8 mouse cellular contexts compared by ENCODE assay signal in the genomic region with DNA sequence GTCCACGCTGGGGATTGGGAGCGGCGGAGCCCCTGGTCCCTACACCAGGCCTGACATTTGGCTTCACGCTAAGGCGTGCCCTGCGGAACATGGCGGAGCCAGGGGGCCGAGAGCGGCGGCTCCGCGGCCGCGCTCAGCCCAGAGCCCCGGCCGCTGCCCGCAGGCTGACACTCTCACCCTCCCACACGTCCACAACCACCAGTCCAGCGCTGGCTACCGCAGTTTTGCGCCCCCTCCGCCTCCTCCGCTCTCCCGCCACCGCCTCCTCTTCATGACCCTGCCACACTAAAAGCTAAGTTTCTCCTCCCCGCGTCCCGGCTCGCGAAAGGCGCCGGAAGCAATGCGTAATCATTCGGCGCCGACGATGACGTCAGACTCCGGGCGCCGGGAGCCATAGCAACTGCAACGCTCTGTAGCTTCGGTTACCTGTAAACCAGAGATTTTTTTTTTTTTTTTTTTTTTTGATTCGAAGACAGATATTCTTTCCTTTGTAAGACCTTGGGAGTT. TPM values are rescaled to one million over a fixed set of nuclear protein-coding genes. Genes with fewer than 3 reads are reported as not detected.
A peak's percentile ranks its signal among the peaks of the same experiment; 100 is the strongest.
DNase-seq lines count a peak whose midpoint lies in the region; ATAC-seq and TF ChIP-seq lines count a peak whose summit lies in the region.

A gene (minus strand): TSS at position 323 of the 507 bp plus-strand sequence.

- no peaks in the 10 kb centered on the region for H3K9me3 ChIP-seq in hindbrain, embryonic 14.5 days (ENCODE audit: control insufficient read depth, low read length)

- peaks cover under 1% of the 10 kb centered on the region for H3K36me3 ChIP-seq in hindbrain, embryonic 14.5 days (replicated peaks; ENCODE audit: control insufficient read depth, insufficient read depth)

- in situ Hi-C loops in Patski (cut with MboI; ENCODE audit: low pct_unique_long_range_greater_than_20kb) = no loop called here

- POLR2A ChIA-PET in Patski (lab: Charles Lee) = no interaction called here

- peak within 1 kb of the TSS; percentile 69 for H3K4me2 ChIP-seq in hindbrain, embryonic 14.5 days (replicated peaks)

- peak within 1 kb of the TSS; percentile 74 for H3K27ac ChIP-seq in hindbrain, embryonic 14.5 days

- DNase-seq in Patski (ENCODE audit: low read depth, low spot score) = peak; percentile 54
- DNase-seq in cerebellum, postnatal 14 days = peak; percentile 97 to 99
- peak; percentile 88 to 91 for DNase-seq in frontal cortex, postnatal 14 days (ENCODE audit: low spot score in 2 of 2)
- DNase-seq in hindbrain, embryonic 14.5 days (ENCODE audit: low spot score) = peak; percentile 99
- DNase-seq in layer of hippocampus, postnatal 36 days = peak; percentile 93 to 94
- peak; percentile 96 for DNase-seq in lung, postnatal 36 days
- peak; percentile 94 for DNase-seq in retina, postnatal 1 day
- DNase-seq in urinary bladder, adult 18-20 months (ENCODE audit: low spot score in 2 of 2) = peak; percentile 90 to 96

- ATAC-seq in Patski = peak; percentile 56
- peak; percentile 80 for ATAC-seq in hindbrain, embryonic 14.5 days (ENCODE audit: low FRiP score)

- TF ChIP-seq CTCF in Patski (IDR thresholded peaks at IDR 0.05) = no peak

- H3K27me3 ChIP-seq in Patski = no peaks in the 10 kb centered on the region
- H3K27me3 ChIP-seq in hindbrain, embryonic 14.5 days (ENCODE audit: control insufficient read depth, insufficient read depth, low read length) = no peaks in the 10 kb centered on the region

- peak within 1 kb of the TSS; percentile 66 for H3K4me3 ChIP-seq in hindbrain, embryonic 14.5 days (replicated peaks; ENCODE audit: low read length)

- H3K4me1 ChIP-seq in hindbrain, embryonic 14.5 days (replicated peaks; ENCODE audit: control insufficient read depth, insufficient read depth, low read length) = peaks cover 21% of the 10 kb centered on the region

- peak within 1 kb of the TSS; percentile 78 for H3K9ac ChIP-seq in hindbrain, embryonic 14.5 days

- under 1% methylated on average over 44 of the region's 44 CpGs for WGBS in hindbrain, embryonic 14.5 days

- CTCF ChIA-PET in Patski (lab: Charles Lee) = no interaction called here

RNA-seq across cellular contexts. Expression of the gene that starts here (rescaled TPM):
- 17.8 TPM for polyA plus RNA-seq in Patski (2021)
- 18.8 and 22.2 TPM in 2 replicates for polyA plus RNA-seq in hindbrain, embryonic 14.5 days (2014; fragmentation: Nextera tagmentation; extraction: Ambion mirVana)
- 10 to 100 TPM; 38.5 to 38.7 TPM for total RNA-seq in layer of hippocampus, postnatal 36 days (2021)

Comparison
In these comparisons a context has a peak if more than half of its experiments do, and no peak if none do; other contexts are left out.
1. Peak in every context shown above with its lines: DNase-seq, ATAC-seq, H3K4me3 ChIP-seq and H3K27ac ChIP-seq.